Mouse (Mus musculus): ENCODE results near the gene 4921509C19Rik.
"Not testable (repeated sequence)": the region's sequence is repeated elsewhere in the genome, so short reads cannot be mapped to it uniquely, and the experiment has no call there.

The 4921509C19Rik gene

GRCm38 (mm10) chr2:151476053-151476452 is at the start of gene 4921509C19Rik:
4921509C19Rik (minus strand) TSS chr2:151476153.
- DNase-seq (ENCODE audit: low spot score): not testable (repeated sequence)

- no peak for DNase-seq (ENCODE audit: low spot score)
Measured at GRCm38 (mm10) chr2:151525520-151525919, 49.6 kb upstream of the 4921509C19Rik start.

GRCm38 (mm10) chr2:151524324-151525041 is 48.5 kb upstream of the 4921509C19Rik start:
- no peak for DNase-seq (ENCODE audit: low spot score)

- DNase-seq (ENCODE audit: low spot score): no peak
Measured at GRCm38 (mm10) chr2:151519000-151519399, 43.0 kb upstream of the 4921509C19Rik start.

GRCm38 (mm10) chr2:151513525-151514285 is 37.8 kb upstream of the 4921509C19Rik start:
- DNase-seq (ENCODE audit: low spot score): no peak

GRCm38 (mm10) chr2:151512199-151512598 is 36.2 kb upstream of the 4921509C19Rik start:
- DNase-seq (ENCODE audit: low spot score): no peak

- no peak for DNase-seq (ENCODE audit: low spot score)
Measured at GRCm38 (mm10) chr2:151504226-151504625, 28.3 kb upstream of the 4921509C19Rik start.

- no peak for DNase-seq (ENCODE audit: low spot score)
Measured at GRCm38 (mm10) chr2:151500442-151501007, 24.6 kb upstream of the 4921509C19Rik start.

- no peak for DNase-seq (ENCODE audit: low spot score)
Measured at GRCm38 (mm10) chr2:151498358-151498757, 22.4 kb upstream of the 4921509C19Rik start.

GRCm38 (mm10) chr2:151494035-151494803 is 18.3 kb upstream of the 4921509C19Rik start, which contains the start of gene Nsfl1c:
Nsfl1c (plus strand) TSS chr2:151494182.
- DNase-seq (ENCODE audit: low spot score): peak; percentile 96

- no peak for DNase-seq (ENCODE audit: low spot score)
Measured at GRCm38 (mm10) chr2:151486496-151486895, 10.5 kb upstream of the 4921509C19Rik start.

GRCm38 (mm10) chr2:151434971-151435370 is 41.0 kb downstream of the 4921509C19Rik start:
- DNase-seq (ENCODE audit: low spot score): not testable (repeated sequence)

- DNase-seq (ENCODE audit: low spot score): peak; percentile 4
Measured at GRCm38 (mm10) chr2:151434203-151434602, 41.8 kb downstream of the 4921509C19Rik start.
